Comparison of ENCODE assay signal across 31 mouse cellular contexts in genomic region chr7:133093731-133094130, GRCm38 (mm10). TPM values are rescaled to one million over a fixed set of nuclear protein-coding genes. Genes with fewer than 3 reads are reported as not detected.
DNase-seq lines count a peak whose midpoint lies in the region; ATAC-seq and TF ChIP-seq lines count a peak whose summit lies in the region.
"Had no signal": no experiment of that assay in that cellular context is flagged by ENCODE, and none has a peak within 500 bp of the region (broad histone marks: within the 10 kb centered on the region; RNA-seq: fewer than 3 reads in every experiment).

No protein-coding gene starts in this region.

- 56% methylated on average over 5 of the region's 5 CpGs for WGBS in heart, adult 2 months
- 41% methylated on average over 5 of the region's 5 CpGs for WGBS in limb, embryonic 13.5 days
- 89% methylated on average over 5 of the region's 5 CpGs for WGBS in intestine, embryonic 15.5 days

- peaks cover 28% of the 10 kb centered on the region for H3K4me1 ChIP-seq in heart, adult 2 months (ENCODE audit: control insufficient read depth, insufficient read depth, low read length)
- peaks cover 42% of the 10 kb centered on the region for H3K4me1 ChIP-seq in limb, embryonic 13.5 days
- H3K4me1 ChIP-seq in intestine, embryonic 15.5 days (replicated peaks): peaks cover 23% of the 10 kb centered on the region

- H3K36me3 ChIP-seq in heart, adult 2 months (ENCODE audit: control insufficient read depth, insufficient read depth, low read length): peaks cover 14% of the 10 kb centered on the region; the same call in 1 of the 2 replicates
- H3K36me3 ChIP-seq in limb, embryonic 13.5 days: peaks cover 15% of the 10 kb centered on the region; the same call in 1 of the 2 replicates
- H3K36me3 ChIP-seq in intestine, embryonic 15.5 days: 0 out of 2 replicates have a peak, but pooled peaks cover 5% of the 10 kb centered on the region
- H3K36me3 ChIP-seq: forebrain, embryonic 15.5 days; hindbrain, embryonic 13.5 days had no signal

- H3K4me3 ChIP-seq in heart, adult 2 months: no peak overlapping the region
- no peak overlapping the region for H3K4me3 ChIP-seq in limb, embryonic 13.5 days
- no peak overlapping the region for H3K4me3 ChIP-seq in intestine, embryonic 15.5 days (replicated peaks)
- H3K4me3 ChIP-seq: forebrain, embryonic 15.5 days; heart, embryonic 15.5 days; hindbrain, embryonic 13.5 days; megakaryocyte, embryonic 14.5 days; midbrain, embryonic 12.5 days; myocyte; neural tube, embryonic 12.5 days had no signal

- H3K79me2 ChIP-seq in heart, adult 2 months (replicated peaks; ENCODE audit: control insufficient read depth, insufficient read depth, low read length): peaks cover 10% of the 10 kb centered on the region

- no peak for TF ChIP-seq EP300 in heart, adult 2 months (IDR thresholded peaks at IDR 0.05; ENCODE audit: insufficient read depth, low read depth, low read length)

- H3K27ac ChIP-seq in heart, adult 2 months: peak overlapping the region; percentile 46
- H3K27ac ChIP-seq in limb, embryonic 13.5 days: no peak overlapping the region
- H3K27ac ChIP-seq in intestine, embryonic 15.5 days: no peak overlapping the region
- H3K27ac ChIP-seq: forebrain, embryonic 15.5 days; heart, embryonic 15.5 days; hindbrain, embryonic 13.5 days; liver, embryonic 14.5 days; midbrain, embryonic 12.5 days; neural tube, embryonic 12.5 days had no signal

- H3K9ac ChIP-seq in heart, adult 2 months (ENCODE audit: low read depth, low read length): no peak overlapping the region
- H3K9ac ChIP-seq in limb, embryonic 13.5 days: no peak overlapping the region
- no peak overlapping the region for H3K9ac ChIP-seq in intestine, embryonic 15.5 days
- H3K9ac ChIP-seq: forebrain, embryonic 15.5 days; heart, embryonic 15.5 days; hindbrain, embryonic 13.5 days; liver, embryonic 14.5 days; midbrain, embryonic 12.5 days; neural tube, embryonic 12.5 days had no signal

- no peaks in the 10 kb centered on the region for H3K9me3 ChIP-seq in limb, embryonic 13.5 days
- H3K9me3 ChIP-seq in intestine, embryonic 15.5 days: no peaks in the 10 kb centered on the region
- H3K9me3 ChIP-seq: forebrain, embryonic 15.5 days; heart, embryonic 15.5 days; hindbrain, embryonic 13.5 days; megakaryocyte, embryonic 14.5 days; midbrain, embryonic 12.5 days; neural tube, embryonic 12.5 days had no signal

- no peak; the same call in 1 of the 2 replicates for ATAC-seq in limb, embryonic 13.5 days (ENCODE audit: low FRiP score, low read depth)
- no peak for ATAC-seq in intestine, embryonic 15.5 days
- ATAC-seq: activated CD4-positive, CD25-positive, alpha-beta regulatory T cell, adult 4 months; forebrain, embryonic 15.5 days; intestine, postnatal 0 days had no signal

- no peak for TF ChIP-seq POLR2A in heart, adult 2 months (IDR thresholded peaks at IDR 0.05; ENCODE audit: insufficient read depth, low read depth, low read length)

- TF ChIP-seq CTCF in heart, adult 2 months (IDR thresholded peaks at IDR 0.05): no peak

- 0 out of 2 replicates have a peak overlapping the region, but pooled peaks have one; percentile 15 for H3K4me2 ChIP-seq in limb, embryonic 13.5 days (replicated peaks)
- no peak overlapping the region for H3K4me2 ChIP-seq in intestine, embryonic 15.5 days (replicated peaks)
- H3K4me2 ChIP-seq: forebrain, embryonic 15.5 days; heart, embryonic 15.5 days; hindbrain, embryonic 13.5 days; midbrain, embryonic 12.5 days; neural tube, embryonic 12.5 days had no signal

- intact Hi-C loops in heart, adult 2 months (cut with DNase I): no loop called here
- intact Hi-C loops in heart, postnatal 25 days (cut with DNase I): loop anchor here (2.0 kb wide), 1 partner anchor 25 kb away; no protein-coding TSS in a partner anchor

- DNase-seq in heart, adult 2 months: peak in 1 of 2 experiments; percentile 27
- DNase-seq in heart, postnatal 25 days (ENCODE audit: low spot score): no peak
- DNase-seq in NIH3T3 (ENCODE audit: low read depth): peak; percentile 9
- DNase-seq in adipocyte (ENCODE audit: low spot score): peak; percentile 66
- no peak for DNase-seq in embryo, embryonic 11 days
- DNase-seq: adrenal gland, adult 8-10 months; B cell, adult 2 months; cerebellum, adult 8-10 months; cerebellum, postnatal 36 days; gastrocnemius, postnatal 10 days; heart, postnatal 36 days; kidney, adult 9 months; kidney, postnatal 14 days; liver; lung, adult 2 months; lung, postnatal 14 days; right cerebral cortex, postnatal 4 days; thymus, adult 2 months; thymus, postnatal 36 days had no signal

- H3K27me3 ChIP-seq in heart, adult 2 months (ENCODE audit: control insufficient read depth, insufficient read depth, low read length): no peaks in the 10 kb centered on the region
- H3K27me3 ChIP-seq in limb, embryonic 13.5 days: no peaks in the 10 kb centered on the region
- no peaks in the 10 kb centered on the region for H3K27me3 ChIP-seq in intestine, embryonic 15.5 days (replicated peaks)
- H3K27me3 ChIP-seq: forebrain, embryonic 15.5 days; heart, embryonic 15.5 days; hindbrain, embryonic 13.5 days; megakaryocyte, embryonic 14.5 days; midbrain, embryonic 12.5 days; neural tube, embryonic 12.5 days had no signal

RNA-seq across cellular contexts. Expression of gene Fgfr2, which starts 29.4 kb away (rescaled TPM):
- total RNA-seq in heart, adult 2 months (2021): 1 to 10 TPM; 1.1 to 1.3 TPM
- 2.0 and 2.2 TPM in 2 replicates for polyA plus RNA-seq in heart, adult 2 months (2012; rRNA removed)
- total RNA-seq in heart, postnatal 25 days (2021): 1 to 10 TPM; 1.7 to 1.8 TPM
- 123 TPM in 2 replicates for polyA plus RNA-seq in limb, embryonic 13.5 days (2015; fragmentation: Nextera tagmentation; extraction: Ambion mirVana)
- polyA plus RNA-seq in intestine, embryonic 15.5 days (2015; fragmentation: Nextera tagmentation; extraction: Ambion mirVana): 61.9 and 67.0 TPM in 2 replicates
- polyA plus RNA-seq: activated CD4-positive, CD25-positive, alpha-beta regulatory T cell, adult 4 months had no signal

RNA-seq across cellular contexts. Expression of gene Ctbp2, which starts 30.4 kb away (rescaled TPM):
- 10 to 100 TPM; 28.1 to 28.3 TPM for total RNA-seq in heart, adult 2 months (2021)
- polyA plus RNA-seq in heart, adult 2 months (2012; rRNA removed): 22.8 and 28.5 TPM in 2 replicates
- 10 to 100 TPM; 24.8 to 36.1 TPM for total RNA-seq in heart, postnatal 25 days (2021)
- 74.0 and 75.0 TPM in 2 replicates for polyA plus RNA-seq in limb, embryonic 13.5 days (2015; fragmentation: Nextera tagmentation; extraction: Ambion mirVana)
- polyA plus RNA-seq in intestine, embryonic 15.5 days (2015; fragmentation: Nextera tagmentation; extraction: Ambion mirVana): 85.3 and 85.5 TPM in 2 replicates

Comparison
In these comparisons a context has a peak if more than half of its experiments do, and no peak if none do; other contexts are left out.
1. DNase-seq: peak in NIH3T3 (single experiment) and adipocyte (single experiment); none in heart, postnatal 25 days (single experiment) and embryo, embryonic 11 days (single experiment).
2. RNA of gene Fgfr2, which starts 29.4 kb away (polyA plus RNA-seq): 123 TPM in limb, embryonic 13.5 days and 61.9 to 67.0 TPM in intestine, embryonic 15.5 days; 2.0 to 2.2 TPM in heart, adult 2 months; every median in the first group is over 10 times any median in the second.